Mouse (Mus musculus) MEL-GATA-1-ER (cell line): ENCODE results near the gene Epo.

Experiments
- DNase-seq: peaks from one replicate; pipeline ENCODE4 v3.0.0-alpha.2; 2012; ENCODE audit warnings: low read depth; ENCODE audit errors: extremely low read depth

Gene Epo

DNA sequence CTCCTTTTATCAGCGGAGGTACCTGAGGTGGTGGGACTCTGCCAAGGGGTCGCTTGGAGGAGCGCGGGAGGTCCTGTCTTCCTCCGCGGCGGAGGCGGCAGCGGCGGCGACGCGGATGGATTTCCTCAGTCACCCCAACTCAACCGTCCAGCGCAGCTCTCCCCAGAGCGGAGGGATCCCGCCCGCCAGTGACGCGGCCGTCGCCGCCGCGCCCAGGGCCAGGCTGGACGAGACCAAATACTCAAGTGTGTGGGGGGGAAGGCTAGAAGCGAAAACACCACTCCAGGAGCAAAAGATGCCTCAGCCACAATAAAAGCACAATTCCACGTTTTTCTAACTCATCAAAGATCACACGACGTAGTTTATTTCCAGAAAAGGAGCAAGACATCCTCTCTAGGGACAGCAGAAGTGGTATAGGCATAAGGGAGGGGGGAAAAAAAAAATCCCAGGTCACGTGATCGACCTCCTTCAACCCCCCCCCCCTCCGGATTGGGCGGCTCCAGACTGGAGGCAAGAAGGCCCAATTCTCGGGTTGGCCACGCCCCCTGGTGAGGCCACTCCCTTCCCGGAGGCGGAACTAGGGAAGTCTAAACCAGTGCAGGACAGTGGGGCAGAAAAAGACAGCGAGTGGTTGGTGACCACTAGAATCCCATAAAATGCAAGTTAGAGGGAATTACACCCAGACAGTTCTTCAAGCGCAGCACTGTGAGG, at the start of gene Epo, which contains the start of gene Gnb2:
Gene Epo (minus strand): TSS at position 126 of the 711 bp plus-strand sequence.
Gene Gnb2 (minus strand): TSS at position 394 of the 711 bp plus-strand sequence.
- DNase-seq = peak; percentile 90

DNA sequence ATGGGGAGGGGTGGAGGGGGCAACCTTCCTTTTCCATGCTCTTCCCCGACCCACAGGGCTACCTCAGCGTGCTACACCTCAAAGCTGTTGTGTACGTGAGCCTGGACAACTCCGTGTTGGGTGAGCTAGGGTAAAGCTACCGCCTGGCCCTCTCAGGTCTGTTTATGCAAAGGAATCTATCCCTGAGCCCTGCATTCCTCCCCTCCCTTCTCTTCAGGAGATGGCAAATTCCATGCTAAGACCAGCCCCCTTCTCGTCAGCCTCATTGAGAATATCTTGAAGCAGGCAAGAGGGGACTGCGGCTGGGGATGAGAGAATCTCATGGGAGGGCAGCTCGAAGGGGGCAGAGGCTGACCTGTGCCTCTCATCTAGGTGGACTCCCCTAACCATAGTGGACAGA, 49.7 kb upstream of the Epo start:
- DNase-seq = no peak

- DNase-seq = no peak
Observed at GRCm38 (mm10) chr5:137580246-137580645, 47.2 kb upstream of the Epo start.

GRCm38 (mm10) chr5:137574470-137574901, 41.4 kb upstream of the Epo start:
- DNase-seq = no peak

DNA sequence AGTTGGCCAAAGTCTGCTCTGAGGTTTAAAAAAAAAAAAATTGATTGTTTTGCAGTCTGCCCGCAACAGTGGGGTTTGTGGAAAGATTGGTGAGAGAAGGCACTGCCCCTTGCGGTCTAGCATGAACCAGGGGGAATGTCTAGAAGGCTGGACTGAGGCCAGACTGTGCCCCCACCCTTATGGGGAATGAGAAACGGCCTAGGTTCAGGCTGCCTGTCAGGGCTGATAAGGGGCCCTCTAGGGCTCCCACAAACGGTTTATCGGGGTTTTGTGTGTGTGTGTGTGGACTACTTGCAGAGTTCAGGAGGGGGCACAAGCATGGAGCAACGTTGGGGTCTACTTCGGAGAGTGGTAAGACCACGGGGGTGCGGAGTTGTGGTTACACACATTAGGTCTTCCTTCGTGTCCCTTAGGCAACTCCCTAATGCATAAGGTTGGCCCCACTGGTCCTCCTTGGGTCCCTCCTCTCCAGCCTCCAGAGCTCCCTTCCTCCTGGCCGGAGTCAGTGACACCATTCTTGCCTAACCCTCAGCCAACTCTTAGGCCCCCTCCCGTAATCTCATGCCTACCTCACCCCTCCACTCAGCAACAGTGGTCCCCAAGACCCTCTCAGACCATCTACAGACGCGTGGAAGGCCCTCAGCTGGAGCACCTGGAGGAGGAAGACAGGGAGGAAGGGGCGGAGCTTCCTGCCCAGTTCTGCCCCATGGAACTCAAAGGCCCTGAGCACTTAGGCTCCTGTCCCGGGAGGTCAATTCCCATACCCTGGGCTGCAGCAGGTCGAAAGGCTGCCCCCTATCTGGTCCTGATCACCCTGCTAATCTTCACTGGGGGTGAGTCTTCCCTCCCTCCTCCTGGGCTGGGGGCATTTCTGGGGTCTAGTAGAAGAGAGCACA, 37.9 kb upstream of the Epo start:
- DNase-seq = peak; percentile 88

DNA sequence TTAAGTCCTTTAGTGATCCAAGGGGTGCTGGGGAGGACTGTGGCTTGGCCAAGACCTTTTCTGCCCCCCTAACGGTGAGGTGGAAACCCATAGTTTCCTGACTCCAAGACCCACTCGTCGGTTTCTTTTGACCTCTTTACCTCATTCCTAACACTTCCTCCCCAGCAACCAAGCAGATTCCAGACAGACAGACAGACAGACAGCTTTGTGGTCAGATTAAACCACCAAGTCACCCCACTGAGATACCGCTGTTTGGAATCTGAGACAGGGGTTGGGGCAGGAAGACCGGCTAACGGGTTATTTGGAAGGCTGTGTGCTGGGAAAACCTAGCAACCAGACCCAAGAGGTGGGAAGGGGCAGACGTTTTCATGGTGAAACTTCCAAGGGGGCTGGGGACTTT, 37.1 kb upstream of the Epo start:
- DNase-seq = peak; percentile 57

DNA sequence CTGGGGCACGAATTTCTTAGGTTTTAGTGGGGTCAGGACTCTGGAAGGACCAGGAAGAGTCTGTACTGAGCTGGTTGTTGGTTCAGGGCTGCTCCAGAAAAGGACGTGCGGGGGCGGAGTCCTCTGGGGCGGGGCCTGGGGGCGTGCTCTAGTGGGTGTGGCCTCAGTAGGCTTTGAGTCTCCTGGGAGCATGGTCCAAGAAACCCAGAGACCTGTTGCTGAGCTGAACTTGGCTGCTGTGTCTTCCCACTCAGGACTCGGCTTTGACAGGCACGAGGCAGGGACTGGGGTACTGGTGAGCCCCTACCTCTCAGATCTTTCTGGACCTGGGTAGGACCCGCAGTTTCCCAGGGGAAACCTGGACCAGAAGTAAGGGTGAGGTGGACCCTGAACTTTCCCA, 36.6 kb upstream of the Epo start, which contains the start of gene Tfr2:
Gene Tfr2 (plus strand): TSS at position 176 of the 400 bp plus-strand sequence.
- peak; percentile 59 for DNase-seq

DNA sequence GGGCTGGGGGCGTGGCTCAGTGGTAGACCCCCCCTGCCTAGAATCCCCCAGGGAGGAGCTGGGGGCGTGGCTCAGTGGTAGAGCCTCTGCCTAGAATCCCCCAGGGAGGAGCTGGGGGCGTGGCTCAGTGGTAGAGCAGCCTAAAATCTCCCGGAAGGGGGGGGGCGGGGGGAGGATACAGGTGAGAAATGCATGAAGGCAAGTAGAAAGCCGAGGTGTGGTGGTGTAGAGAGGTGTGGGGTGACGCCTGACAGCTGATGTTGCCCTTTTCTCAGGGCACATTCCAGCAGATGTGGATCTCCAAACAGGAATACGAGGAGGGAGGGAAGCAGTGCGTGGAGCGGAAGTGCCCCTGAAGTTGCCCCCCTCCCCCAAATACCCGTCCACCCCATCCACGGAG, 36.0 kb upstream of the Epo start:
- DNase-seq = no peak

DNA sequence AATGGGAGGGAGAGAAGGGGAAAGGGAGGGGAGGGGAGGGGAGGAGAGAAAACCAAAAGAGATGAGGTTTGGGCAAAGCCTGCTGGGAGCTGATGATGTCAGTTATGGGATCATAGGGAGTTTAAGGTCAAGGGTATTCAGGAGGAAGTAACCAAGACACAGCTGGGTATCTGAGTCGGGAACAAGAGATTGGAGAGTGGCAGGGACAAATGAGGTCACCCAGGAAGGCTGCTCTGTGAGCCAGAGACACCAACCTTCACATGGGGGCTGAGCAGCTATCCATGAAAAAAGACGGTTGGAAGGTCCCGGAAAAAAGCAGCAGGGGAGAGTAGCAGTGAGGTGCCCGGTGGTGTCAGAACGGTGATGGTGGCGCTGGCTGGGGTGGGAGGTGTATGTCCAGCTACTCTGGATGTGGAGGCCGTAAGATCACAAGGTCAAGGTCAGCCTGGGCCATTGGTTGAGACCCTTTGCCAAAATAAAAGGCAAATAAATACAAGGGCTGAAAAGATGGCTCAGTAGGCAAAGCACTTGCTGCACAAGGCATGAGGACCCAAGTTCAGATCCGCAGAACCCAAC, 35.3 kb upstream of the Epo start:
- DNase-seq = no peak

DNA sequence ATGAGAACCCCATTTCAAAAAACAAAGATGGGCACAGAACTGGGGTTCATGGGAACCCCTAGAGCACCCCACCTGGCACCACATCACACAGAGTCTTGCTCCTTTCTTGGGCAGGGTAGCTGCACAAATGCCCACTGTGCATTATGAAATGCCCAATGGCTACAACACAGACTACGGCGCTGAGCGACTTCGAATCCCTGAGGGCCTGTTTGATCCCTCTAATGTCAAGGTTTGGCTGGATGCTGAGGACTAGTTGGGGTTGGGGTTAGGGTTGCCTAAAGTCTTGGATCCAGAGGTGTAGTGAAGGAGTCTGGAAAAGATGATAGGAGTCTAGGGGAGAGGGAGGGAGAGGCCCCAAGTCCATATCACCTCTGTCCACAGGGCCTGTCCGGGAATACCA, 33.4 kb upstream of the Epo start:
- DNase-seq = no peak

DNA sequence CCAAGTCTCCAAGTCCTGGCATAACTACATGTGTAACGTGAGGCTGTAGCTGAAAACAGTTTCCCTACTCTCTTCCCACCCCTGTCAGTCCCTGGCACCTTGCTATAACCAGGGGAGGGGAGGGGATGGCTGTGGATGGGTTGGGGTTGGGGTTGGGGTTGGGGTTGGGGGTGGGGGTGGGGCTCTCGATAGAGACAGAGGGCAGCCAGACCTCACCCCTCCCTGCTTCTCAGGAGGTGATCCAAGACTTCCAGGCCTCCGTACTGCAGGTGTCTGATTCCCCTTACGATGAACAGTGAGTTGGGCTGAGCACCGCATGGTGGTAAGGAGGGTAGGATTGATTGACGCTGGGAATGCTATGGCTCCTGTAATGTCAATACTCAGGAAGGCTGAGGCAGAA, 32.7 kb upstream of the Epo start:
- DNase-seq = no peak

- no peak for DNase-seq
Observed at GRCm38 (mm10) chr5:137562965-137563364, 29.9 kb upstream of the Epo start.

DNA sequence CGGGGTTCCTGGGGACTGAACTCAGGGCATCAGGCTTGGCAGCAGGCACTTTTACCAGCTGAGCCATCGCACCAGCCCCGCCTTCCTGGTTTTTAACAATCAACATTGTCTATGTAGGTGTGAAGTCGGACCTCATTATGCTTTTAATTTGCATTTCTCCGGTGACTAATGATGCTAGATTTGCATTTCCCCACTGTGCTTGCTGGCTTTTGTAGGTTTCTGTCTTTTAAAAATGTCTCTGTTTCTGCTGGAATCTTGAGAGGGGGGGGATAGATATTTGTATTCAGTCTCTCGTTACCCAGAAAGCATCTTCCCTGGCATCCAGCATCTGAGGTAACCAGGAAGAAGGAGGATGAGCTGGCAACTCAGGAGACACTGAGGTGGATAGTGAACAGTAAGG, 28.5 kb upstream of the Epo start:
- DNase-seq = no peak

DNA sequence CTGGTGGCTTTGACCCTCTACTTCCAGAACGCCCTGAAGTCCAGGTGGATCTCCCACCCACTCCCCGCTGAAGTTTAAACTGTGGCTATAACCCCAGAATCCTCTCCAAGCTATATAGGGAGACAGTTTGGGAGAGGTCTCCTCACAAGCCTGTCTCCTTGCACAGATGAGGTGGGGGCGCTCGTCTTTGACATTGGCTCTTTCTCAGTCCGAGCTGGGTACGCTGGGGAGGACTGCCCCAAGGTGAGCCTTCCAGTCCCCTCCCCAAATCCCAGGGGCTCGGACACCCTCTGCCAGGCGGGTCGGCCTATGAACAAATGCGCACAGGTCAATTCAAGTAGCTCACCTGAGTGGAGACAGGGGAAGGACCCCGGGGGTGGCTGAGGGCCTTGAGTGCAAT, 20.9 kb upstream of the Epo start:
- DNase-seq = no peak

- DNase-seq = no peak
Observed at GRCm38 (mm10) chr5:137553411-137553837, 20.4 kb upstream of the Epo start, which contains the start of gene Actl6b. TSS of gene Actl6b (plus strand) at chr5:137553517.

- DNase-seq = no peak
Observed at GRCm38 (mm10) chr5:137553000-137553399, 20.0 kb upstream of the Epo start.

- peak; percentile 24 for DNase-seq
Observed at GRCm38 (mm10) chr5:137551119-137551518, 18.1 kb upstream of the Epo start.

GRCm38 (mm10) chr5:137549840-137550239, 16.8 kb upstream of the Epo start:
- no peak for DNase-seq

- DNase-seq = no peak
Observed at GRCm38 (mm10) chr5:137545596-137545995, 12.6 kb upstream of the Epo start.

DNA sequence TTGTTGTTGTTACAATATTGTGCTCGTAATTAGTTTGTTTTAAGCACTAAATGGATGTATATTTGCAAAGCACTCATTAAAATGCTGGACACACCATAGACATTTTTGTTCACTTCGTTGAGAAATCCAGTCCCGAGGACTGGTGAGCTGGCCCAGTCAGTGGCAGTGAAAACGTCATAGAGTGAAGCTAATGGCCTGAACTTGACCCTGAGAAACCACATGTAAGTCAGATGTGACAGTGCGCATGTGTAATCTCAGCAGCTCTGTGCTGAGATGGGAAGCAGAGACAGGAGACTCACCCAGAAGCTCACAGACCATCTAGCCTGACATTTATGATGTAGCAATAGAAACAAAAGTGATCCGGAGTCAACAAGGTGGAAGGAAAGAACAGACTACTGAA, 11.9 kb upstream of the Epo start:
- no peak for DNase-seq

GRCm38 (mm10) chr5:137541768-137542540, 8.9 kb upstream of the Epo start:
- DNase-seq = no peak
